Mouse (Mus musculus) T-cell, adult 2 months (primary cell): ENCODE data around the gene Kif5a.

Experiments
- DNase-seq: peaks from one replicate; pipeline ENCODE4 v3.0.0; 2022; ENCODE audit warnings: low spot score

The Kif5a gene

GRCm38 (mm10) chr10:127266112-127267091 is 3.3 kb upstream of the Kif5a start, which contains the start of gene Dctn2:
Dctn2 (plus strand) TSS chr10:127266368.
- DNase-seq = peak; percentile 97

GRCm38 (mm10) chr10:127265727-127266111 is 2.6 kb upstream of the Kif5a start:
- DNase-seq = peak; percentile 31

GRCm38 (mm10) chr10:127264971-127265370 is 1.8 kb upstream of the Kif5a start:
- DNase-seq = no peak

- DNase-seq = no peak
These were observed 1.2 kb upstream of the Kif5a start for GRCm38 (mm10) chr10:127264336-127264735.

GRCm38 (mm10) chr10:127263631-127264030 is 483 bp upstream of the Kif5a start:
- no peak for DNase-seq

GRCm38 (mm10) chr10:127261706-127262547 is 1.2 kb downstream of the Kif5a start:
- no peak for DNase-seq

GRCm38 (mm10) chr10:127258489-127258888 is 4.7 kb downstream of the Kif5a start:
- no peak for DNase-seq

GRCm38 (mm10) chr10:127257790-127258189 is 5.4 kb downstream of the Kif5a start:
- no peak for DNase-seq

- no peak for DNase-seq
These were observed 7.4 kb downstream of the Kif5a start for GRCm38 (mm10) chr10:127255625-127256345.

- DNase-seq = no peak
These were observed 12.3 kb downstream of the Kif5a start for GRCm38 (mm10) chr10:127250810-127251209.

GRCm38 (mm10) chr10:127238241-127238824 is 24.8 kb downstream of the Kif5a start:
- no peak for DNase-seq

GRCm38 (mm10) chr10:127236541-127236940 is 26.6 kb downstream of the Kif5a start:
- DNase-seq = no peak

- peak; percentile 17 for DNase-seq
These were observed 30.0 kb downstream of the Kif5a start for GRCm38 (mm10) chr10:127233141-127233540.

- DNase-seq = no peak
These were observed 31.4 kb downstream of the Kif5a start for GRCm38 (mm10) chr10:127231741-127232140.

- DNase-seq = no peak
These were observed 32.5 kb downstream of the Kif5a start for GRCm38 (mm10) chr10:127230693-127231092.

- DNase-seq = peak; percentile 48
These were observed 34.3 kb downstream of the Kif5a start for GRCm38 (mm10) chr10:127228897-127229296.

GRCm38 (mm10) chr10:127227163-127227562 is 36.0 kb downstream of the Kif5a start:
- no peak for DNase-seq

- no peak for DNase-seq
These were observed 36.7 kb downstream of the Kif5a start for GRCm38 (mm10) chr10:127226318-127226895.

- peak; percentile 56 for DNase-seq
These were observed 37.4 kb downstream of the Kif5a start for GRCm38 (mm10) chr10:127225732-127226131.

GRCm38 (mm10) chr10:127225213-127225612 is 37.9 kb downstream of the Kif5a start:
- DNase-seq = no peak

GRCm38 (mm10) chr10:127218339-127218738 is 44.8 kb downstream of the Kif5a start:
- DNase-seq = no peak
